Mouse (Mus musculus) ovary, postnatal 10 days (tissue): ENCODE results near the gene Lypd6.

ENCODE experiments used
- DNase-seq: peaks from one replicate; pipeline ENCODE4 v3.0.0; 2022; ENCODE audit warnings: low spot score

Lypd6 gene

GRCm38 (mm10) chr2:50110167-50110566, 43.9 kb downstream of the Lypd6 start:
- no peak for DNase-seq

DNA sequence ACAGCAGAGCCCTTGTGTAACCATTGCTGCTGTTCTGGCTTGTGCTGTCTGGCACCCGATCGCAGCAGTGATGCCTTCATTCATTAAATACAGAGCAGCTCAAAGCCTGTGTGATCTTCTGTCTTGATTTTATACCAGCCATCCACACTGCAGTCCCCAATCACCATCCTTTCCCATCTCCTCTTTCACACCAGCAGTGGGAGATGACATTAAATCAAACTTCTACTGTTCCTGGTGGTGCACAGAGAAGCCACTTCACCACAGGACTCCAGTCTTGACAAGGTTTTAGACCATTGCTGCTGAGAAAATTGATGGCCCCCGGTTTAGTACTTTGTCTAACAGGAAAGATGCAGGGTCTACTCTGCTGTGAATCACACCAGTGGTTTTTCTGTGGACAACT, 44.9 kb downstream of the Lypd6 start:
- no peak for DNase-seq

DNA sequence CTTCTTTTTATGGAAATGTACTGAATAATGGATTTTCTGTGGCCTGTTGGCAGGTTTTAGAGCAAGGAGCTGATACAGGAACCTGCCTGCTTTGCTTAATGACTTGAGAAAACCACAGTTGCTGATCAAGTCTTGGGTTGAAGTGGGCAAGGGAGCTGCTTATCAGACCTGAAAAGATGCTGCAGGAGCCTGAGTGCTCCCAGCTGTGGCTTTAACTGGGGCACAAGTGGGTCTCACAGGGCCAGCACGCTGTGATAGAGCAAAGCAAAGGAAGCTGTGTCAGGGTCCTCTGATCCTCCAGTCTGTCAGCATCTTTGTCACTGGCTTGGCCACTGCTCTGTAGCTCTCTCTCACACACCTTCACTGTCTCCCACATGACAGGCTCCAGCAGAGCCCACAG, 45.4 kb downstream of the Lypd6 start:
- DNase-seq = no peak

GRCm38 (mm10) chr2:50112427-50112826, 46.2 kb downstream of the Lypd6 start:
- no peak for DNase-seq

GRCm38 (mm10) chr2:50119101-50119500, 52.9 kb downstream of the Lypd6 start:
- no peak for DNase-seq

DNA sequence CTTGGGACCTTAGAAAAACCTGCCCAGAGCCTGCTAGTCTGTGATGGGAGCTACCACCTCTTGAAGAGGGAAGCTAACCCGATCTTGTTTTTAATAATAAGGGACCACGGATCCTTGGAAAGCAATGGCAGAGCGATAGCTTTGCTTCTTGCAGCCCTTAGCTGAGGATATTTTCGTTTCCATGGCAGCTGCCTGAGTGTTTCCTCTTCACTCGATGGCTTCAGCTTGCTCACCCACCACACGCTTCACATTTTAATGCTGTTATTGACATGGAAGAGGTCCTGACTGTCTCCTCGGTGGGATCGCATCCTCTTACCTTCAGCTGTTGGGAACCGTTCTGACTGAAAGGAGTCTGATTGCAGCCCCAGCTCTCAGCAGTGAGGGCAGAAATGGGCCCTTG, 54.6 kb downstream of the Lypd6 start:
- no peak for DNase-seq

DNA sequence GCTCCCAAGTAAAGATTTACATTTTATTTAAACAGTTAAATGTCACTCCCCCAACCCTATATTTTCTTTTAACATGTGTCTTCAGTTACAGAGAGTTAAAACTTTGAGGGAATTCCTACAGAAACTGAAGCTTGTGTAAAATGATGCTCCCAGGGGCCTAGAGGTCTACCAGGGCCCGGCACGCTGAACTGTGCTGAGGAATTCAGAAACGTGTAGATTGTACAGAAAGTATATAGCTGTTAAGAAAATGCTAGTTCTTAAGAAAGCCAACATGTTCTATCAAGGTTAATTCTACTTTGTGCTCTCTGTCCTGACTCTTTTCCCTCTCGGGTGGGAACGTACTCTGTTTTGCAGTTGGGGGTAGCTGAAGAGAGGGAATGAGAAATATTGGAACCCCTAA, 57.1 kb downstream of the Lypd6 start:
- DNase-seq = no peak

- DNase-seq = no peak
Observed at GRCm38 (mm10) chr2:50127513-50128175, 61.4 kb downstream of the Lypd6 start.

DNA sequence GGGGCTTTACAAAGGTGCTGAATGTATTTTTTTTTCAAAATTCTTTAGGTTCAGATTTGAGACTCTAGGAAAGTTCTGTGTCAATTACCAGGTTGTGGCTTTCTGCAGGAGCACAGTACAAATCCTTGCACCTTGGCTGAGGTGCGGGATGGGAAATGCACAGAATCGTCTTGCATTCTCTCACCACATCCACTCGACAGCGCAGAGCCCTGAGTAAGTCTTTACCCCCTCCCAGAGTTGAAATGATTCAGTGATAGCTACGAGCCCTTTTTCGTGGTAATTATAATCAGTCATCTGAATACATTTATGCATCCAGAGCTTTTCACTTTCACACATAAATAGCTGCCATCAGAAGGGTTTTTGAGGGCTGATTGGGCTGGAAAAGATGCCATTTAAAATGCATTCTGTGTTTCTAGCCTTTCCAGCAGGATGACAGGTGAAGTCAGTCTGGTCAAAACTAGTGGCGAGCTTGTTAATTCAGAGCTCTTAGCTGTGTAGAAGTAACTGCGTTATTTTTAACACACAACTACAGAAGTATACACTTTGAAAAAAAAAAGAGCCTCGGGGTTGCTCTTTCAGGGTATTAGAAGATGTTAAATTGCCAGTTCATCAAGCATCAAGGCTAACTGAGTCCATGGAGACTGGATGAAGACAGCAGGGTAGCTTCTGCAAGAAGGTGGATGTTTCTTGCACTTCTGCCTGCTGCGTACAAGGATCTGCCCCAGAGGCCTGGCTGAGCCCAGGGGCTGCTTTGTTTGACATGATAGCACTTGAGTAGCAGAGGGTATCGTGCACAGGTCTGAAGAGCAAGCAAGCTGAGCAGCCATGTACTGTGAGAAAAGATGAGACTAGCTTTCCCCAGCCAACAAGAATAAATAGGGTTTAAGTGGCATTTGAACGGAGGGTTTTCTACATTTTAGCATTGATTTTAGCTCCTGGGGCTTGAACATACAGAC, 62.4 kb downstream of the Lypd6 start:
- DNase-seq = no peak

DNA sequence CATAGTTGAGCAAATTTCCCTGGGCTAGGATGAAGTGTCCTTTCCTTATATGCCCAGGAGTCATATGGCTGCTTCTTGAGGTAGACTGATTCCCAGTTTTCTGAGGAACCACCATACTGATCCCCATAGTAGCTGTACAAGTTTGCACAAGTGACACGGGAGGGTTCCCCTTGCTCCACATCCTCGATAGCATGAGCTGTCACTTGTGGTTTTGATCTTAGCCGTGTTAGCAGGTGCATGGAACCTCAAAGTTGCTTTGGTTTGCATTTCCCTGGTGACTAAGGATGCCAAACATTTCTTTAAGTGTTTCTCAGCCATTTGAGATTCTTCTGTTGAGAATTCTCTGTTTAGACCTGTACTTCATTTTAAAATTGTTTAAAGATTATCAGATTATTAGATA, 64.4 kb downstream of the Lypd6 start:
- DNase-seq = no peak

DNA sequence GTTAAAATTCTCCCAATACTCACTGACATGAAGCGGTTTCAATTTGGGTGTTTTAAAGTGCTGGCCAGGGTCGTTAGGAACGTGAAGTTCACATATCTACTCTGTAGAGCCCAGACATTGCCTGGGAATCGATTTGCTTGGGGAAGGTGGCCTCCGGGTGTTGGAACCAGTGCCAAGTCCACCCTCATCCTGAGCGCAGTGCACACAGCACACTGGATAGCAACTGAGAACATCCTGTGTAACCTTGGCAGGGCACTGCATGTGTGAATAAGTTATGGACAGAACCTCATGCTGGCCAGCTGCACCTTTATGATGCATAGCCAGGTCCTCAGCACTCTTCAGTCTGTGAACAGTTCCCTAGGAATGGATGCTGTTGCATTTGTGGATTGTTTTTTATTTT, 77.4 kb downstream of the Lypd6 start:
- no peak for DNase-seq

DNA sequence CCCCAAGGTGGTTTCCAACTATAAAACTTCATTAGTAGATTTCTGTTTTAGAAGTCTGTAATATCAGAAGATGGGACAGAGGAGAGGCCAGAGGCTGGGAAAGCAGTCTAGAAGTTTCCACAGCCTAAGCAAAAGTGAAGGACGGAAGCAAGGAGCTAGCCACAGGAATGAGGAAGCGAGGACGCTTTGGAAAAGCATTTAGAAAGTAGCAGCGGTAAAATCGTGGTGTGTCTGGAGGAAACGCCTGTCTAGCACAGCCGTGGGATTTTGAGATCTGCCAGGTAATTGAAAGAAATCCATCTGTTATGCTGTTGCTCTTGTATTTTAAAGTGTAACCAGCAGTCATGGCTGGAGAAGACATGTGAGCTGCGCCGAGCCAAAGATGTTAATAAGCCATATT, 81.1 kb downstream of the Lypd6 start:
- no peak for DNase-seq

- DNase-seq = no peak
Observed at GRCm38 (mm10) chr2:50149257-50150202, 83.3 kb downstream of the Lypd6 start.

- no peak for DNase-seq
Observed at GRCm38 (mm10) chr2:50150203-50150590, 84.0 kb downstream of the Lypd6 start.

DNA sequence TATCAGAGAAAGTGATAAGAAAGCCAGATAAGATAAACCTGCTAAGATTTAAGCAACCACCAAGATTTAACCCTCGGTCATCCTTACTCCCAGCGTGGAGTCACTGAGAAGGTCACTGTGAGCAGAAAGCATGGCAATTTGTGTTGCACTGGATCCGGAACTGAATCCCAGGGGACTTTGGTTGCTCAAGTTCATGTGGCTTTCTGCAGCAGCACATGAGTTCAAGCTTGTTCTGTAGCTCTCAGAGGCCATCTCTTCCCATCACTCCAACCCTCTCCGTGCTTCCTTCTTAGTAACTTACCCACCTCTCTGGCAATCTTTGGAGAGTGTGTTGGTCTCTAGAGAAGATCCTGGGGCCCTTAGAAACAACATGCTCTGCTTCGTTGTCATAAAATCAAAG, 84.6 kb downstream of the Lypd6 start:
- no peak for DNase-seq

GRCm38 (mm10) chr2:50151401-50151800, 85.2 kb downstream of the Lypd6 start:
- DNase-seq = no peak

- DNase-seq = no peak
Observed at GRCm38 (mm10) chr2:50151879-50152278, 85.7 kb downstream of the Lypd6 start.

- DNase-seq = no peak
Observed at GRCm38 (mm10) chr2:50156009-50156408, 89.8 kb downstream of the Lypd6 start.

DNA sequence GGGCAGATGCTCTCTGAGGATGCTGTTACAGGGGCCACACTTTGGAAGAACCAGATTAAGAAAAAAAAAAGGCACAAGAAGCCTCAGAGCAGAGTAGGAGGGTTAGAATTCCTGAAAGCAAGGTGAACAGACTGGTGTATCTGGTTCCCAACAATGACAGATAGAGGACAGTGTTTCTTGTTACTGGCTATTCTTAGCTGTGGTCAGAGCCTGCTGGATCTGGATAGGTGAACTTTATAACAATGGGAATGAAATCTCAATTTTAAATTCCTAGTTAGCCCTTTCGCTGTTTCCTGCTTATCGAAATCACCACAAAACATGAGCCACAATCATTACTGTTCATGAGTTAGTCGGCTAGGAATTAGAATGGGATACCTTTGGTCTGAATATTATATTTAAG, 93.8 kb downstream of the Lypd6 start:
- DNase-seq = no peak

DNA sequence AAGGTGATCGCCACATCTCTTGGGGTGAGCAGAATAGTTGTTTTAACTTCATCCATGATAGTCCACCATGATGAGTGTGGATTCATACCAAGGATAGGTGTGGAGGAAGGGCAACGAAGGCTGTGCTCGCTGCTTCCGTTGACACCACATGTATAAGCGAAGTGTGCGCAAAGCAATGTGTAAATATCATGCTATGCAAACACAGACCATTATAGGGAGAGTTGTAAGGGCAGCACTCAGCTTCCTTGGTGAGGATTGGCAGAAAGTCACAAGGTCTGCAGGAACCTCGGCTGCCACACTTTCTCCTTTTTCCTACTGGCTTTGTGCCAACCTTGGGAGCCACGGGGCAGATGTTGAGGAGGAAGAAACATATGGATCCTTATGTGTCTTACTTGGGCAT, 97.4 kb downstream of the Lypd6 start:
- no peak for DNase-seq

DNA sequence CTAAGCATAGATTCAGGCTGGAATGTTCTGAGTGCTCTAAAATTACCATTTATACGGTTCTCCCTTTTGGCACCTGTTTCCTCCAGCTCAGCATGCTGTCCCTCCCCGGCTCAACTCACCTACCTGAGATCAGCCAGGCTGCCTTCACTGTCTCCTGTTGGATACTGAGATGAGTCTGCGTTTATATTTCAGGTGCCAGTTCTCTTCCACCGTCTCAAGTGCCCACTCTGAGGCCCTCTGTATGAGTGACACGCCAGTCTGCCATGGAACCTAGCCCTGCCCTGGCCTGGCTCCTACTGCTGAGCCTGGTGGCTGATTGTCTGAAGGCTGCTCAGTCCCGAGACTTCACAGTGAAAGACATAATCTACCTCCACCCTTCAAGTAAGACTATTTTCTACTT, 99.0 kb downstream of the Lypd6 start:
- no peak for DNase-seq

- no peak for DNase-seq
Observed at GRCm38 (mm10) chr2:50166082-50166481, 99.9 kb downstream of the Lypd6 start.
